In genomic region chr13:104799067-104799466, GRCm38 (mm10) we compare ENCODE assay signal across 25 mouse cellular contexts.
"Had no signal": no experiment of that assay in that cellular context is flagged by ENCODE, and none has a peak within 500 bp of the region (broad histone marks: within the 10 kb centered on the region; RNA-seq: fewer than 3 reads in every experiment).

No protein-coding gene starts in this region.

- DNase-seq: gastrocnemius, postnatal 14 days; gastrocnemius, postnatal 36 days; heart, adult 2 months; heart, postnatal 14 days; heart, postnatal 36 days; kidney, adult 11 months; kidney, adult 2 months; kidney, adult 9 months; kidney, postnatal 10 days; kidney, postnatal 25 days; layer of hippocampus, adult 9-11 months; layer of hippocampus, postnatal 36 days; liver; liver, embryonic 13.5 days; liver, postnatal 0 days had no signal

- H3K27me3 ChIP-seq: heart, embryonic 13.5 days; heart, embryonic 15.5 days; limb, embryonic 12.5 days; liver, embryonic 13.5 days; liver, embryonic 15.5 days had no signal

- H3K4me1 ChIP-seq: heart, embryonic 13.5 days; heart, embryonic 15.5 days; limb, embryonic 10.5 days; limb, embryonic 12.5 days; liver, embryonic 13.5 days; liver, embryonic 15.5 days had no signal

- H3K4me2 ChIP-seq: heart, embryonic 11.5 days; heart, embryonic 13.5 days; heart, embryonic 15.5 days; hindbrain, embryonic 14.5 days; limb, embryonic 12.5 days; liver, embryonic 11.5 days; liver, embryonic 13.5 days; liver, embryonic 15.5 days had no signal

- ATAC-seq: hindbrain, embryonic 16.5 days; inflammation-experienced regulatory T-cells, adult 6 months; liver, postnatal 0 days had no signal

- H3K27ac ChIP-seq: heart, adult 2 months; heart, embryonic 13.5 days; heart, embryonic 15.5 days; hindbrain, embryonic 14.5 days; limb, embryonic 10.5 days; limb, embryonic 12.5 days; liver, embryonic 13.5 days; liver, embryonic 15.5 days had no signal

- H3K9ac ChIP-seq: heart, embryonic 13.5 days; heart, embryonic 15.5 days; hindbrain, embryonic 14.5 days; limb, embryonic 12.5 days; liver, embryonic 13.5 days; liver, embryonic 15.5 days; liver, postnatal 0 days had no signal

- H3K9me3 ChIP-seq: heart, embryonic 13.5 days; heart, embryonic 15.5 days; limb, embryonic 10.5 days; limb, embryonic 12.5 days; liver, embryonic 13.5 days; liver, embryonic 15.5 days had no signal

- H3K4me3 ChIP-seq: heart, adult 2 months; heart, embryonic 13.5 days; heart, embryonic 15.5 days; limb, embryonic 10.5 days; limb, embryonic 12.5 days; liver, embryonic 13.5 days; liver, embryonic 15.5 days had no signal
